Mouse (Mus musculus) embryonic facial prominence, embryonic 11.5 days (tissue): ENCODE measurements around the gene Cers6. TPM values are rescaled to one million over a fixed set of nuclear protein-coding genes. Genes with fewer than 3 reads are reported as not detected.

ENCODE experiments used
- ATAC-seq: fragments of 200-750 bp; cut with Nextera tagmentation; replicated peaks from 2 replicates; pipeline ENCODE4 v1.8.0; 2017; ENCODE audit warnings: low read depth; ENCODE audit not compliant: insufficient number of reproducible peaks, low FRiP score, low TSS enrichment
- DNase-seq: peaks from one replicate; pipeline ENCODE4 v3.0.0-alpha.2; 2015; ENCODE audit warnings: low spot score
- H3K27ac ChIP-seq: fragments of 300-500 bp; sonication (generic); replicated peaks from 2 replicates; pipeline ENCODE4 v1.5.1; 2014; ENCODE audit warnings: mild to moderate bottlenecking, low read depth, low read length, control low read depth
- H3K27me3 ChIP-seq: fragments of 300-500 bp; sonication (generic); 2 replicates; pipeline ENCODE4 v1.6.1; 2014; ENCODE audit warnings: mild to moderate bottlenecking, low read length, moderate library complexity, mixed read lengths; ENCODE audit not compliant: control insufficient read depth, insufficient read depth
- H3K36me3 ChIP-seq: fragments of 300-500 bp; sonication (generic); replicated peaks from 2 replicates; pipeline ENCODE4 v1.6.1; 2014; ENCODE audit warnings: low read depth, mild to moderate bottlenecking, low read length, moderate library complexity, mixed read lengths; ENCODE audit not compliant: control insufficient read depth, insufficient read depth
- H3K4me1 ChIP-seq: fragments of 300-500 bp; sonication (generic); 2 replicates; pipeline ENCODE4 v1.6.1; 2014; ENCODE audit warnings: low read length, mixed read lengths; ENCODE audit not compliant: control insufficient read depth, insufficient read depth
- H3K4me2 ChIP-seq: fragments of 300-500 bp; sonication (generic); 2 replicates; pipeline ENCODE4 v1.6.1; 2014; ENCODE audit warnings: low read depth, mild to moderate bottlenecking, control low read depth, low read length, moderate library complexity
- H3K4me3 ChIP-seq: fragments of 300-500 bp; sonication (generic); 2 replicates; pipeline ENCODE4 v1.5.1; 2014; ENCODE audit warnings: low read depth, low read length, control low read depth
- H3K9ac ChIP-seq: fragments of 300-500 bp; sonication (generic); replicated peaks from 2 replicates; pipeline ENCODE4 v1.6.1; 2014; ENCODE audit warnings: mild to moderate bottlenecking, control low read depth, low read length
- H3K9me3 ChIP-seq: fragments of 300-500 bp; sonication (generic); replicated peaks from 2 replicates; pipeline ENCODE4 v1.6.1; 2016; ENCODE audit warnings: mild to moderate bottlenecking, low read length, inconsistent platforms, mixed read lengths; ENCODE audit not compliant: control insufficient read depth
- WGBS: fragments of 180-500 bp; shearing (Covaris S2); extraction: QIAGEN DNeasy Blood & Tissue Kit; methylation state at CpG from one replicate; pipeline ENCODE4 v1.1.7; 2014; 5-methylcytosine and 5-hydroxymethylcytosine counted together
- polyA plus RNA-seq: library from polyadenylated mRNA; unstranded; fragments of >200 nt; fragmentation: Nextera tagmentation; extraction: Ambion mirVana; gene quantifications from 2 replicates; pipeline ENCODE4 v1.2.1, GENCODE M21; 2014

Gene Cers6
- polyA plus RNA-seq, 1 experiment from 2014 or later, result 33.6 TPM

DNA sequence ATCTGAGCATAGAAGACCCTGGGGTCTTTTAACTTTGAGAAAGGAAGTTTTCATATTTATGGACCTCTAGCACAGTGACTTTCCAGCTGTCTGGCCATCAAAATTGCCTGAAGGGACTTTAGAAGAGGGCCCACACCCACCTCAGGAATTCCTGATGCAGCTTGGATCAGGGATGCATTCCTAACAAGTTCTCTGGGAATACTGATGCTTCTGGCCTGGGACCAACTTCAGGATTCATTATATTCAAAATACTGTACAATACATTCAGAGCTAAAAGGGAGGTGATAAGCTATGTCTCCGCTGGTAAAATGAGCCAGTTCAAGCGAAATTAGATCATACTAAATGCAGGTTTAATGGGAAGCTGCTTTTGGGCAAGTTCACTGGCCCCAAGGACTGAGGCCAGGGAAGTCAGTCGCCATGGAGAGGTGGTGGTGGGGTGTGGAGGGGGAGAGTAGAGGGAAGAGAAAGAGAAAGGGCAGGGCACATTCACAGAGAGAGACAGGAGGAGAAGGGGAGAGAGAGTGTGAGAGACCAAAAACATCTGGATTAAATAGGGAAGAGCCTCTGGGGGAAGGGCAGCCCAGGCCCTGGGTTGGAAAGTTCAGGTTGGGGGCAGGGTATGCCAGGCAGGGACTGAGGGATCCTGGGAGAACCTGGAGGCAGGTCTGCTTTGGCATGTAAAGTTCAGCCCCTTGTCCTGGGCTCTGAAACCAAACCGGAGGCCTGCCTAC lies 24.7 kb downstream of the Cers6 start:
- DNase-seq (peak; percentile 65), ATAC-seq (peak; percentile 21; the same call in 1 of the 2 replicates)
- H3K9ac ChIP-seq, result no peak overlapping the region
- no peak overlapping the region for H3K27ac ChIP-seq
- H3K4me1 ChIP-seq, result no peaks in the 10 kb centered on the region
- no peaks in the 10 kb centered on the region for H3K9me3 ChIP-seq
- H3K36me3 ChIP-seq, result no peaks in the 10 kb centered on the region
- WGBS, result 16% methylated on average over 4 of the region's 4 CpGs
- H3K4me3 ChIP-seq, result no peak overlapping the region
- no peaks in the 10 kb centered on the region for H3K27me3 ChIP-seq
- no peak overlapping the region for H3K4me2 ChIP-seq

DNA sequence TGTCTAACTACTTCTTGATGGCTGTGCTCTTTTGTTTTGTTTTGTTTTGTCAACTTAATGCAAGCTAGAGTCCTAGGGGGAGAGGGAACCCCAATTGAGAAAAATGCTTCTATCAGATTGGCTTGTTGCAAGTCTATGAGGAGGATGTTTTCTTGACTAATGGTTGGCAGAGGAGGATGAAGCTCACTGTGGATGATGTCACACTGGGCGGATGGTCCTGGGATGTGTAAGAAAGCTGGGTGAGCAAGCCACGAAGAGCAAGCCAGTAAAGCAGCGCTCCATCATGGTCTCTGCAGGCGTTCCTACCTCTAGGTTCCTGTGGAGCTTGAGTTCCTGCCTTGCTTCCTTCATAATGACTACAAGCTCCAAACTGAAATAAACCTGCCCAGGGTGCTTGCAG lies 25.4 kb downstream of the Cers6 start:
- no peak overlapping the region for H3K4me2 ChIP-seq
- H3K27ac ChIP-seq, result no peak overlapping the region
- WGBS, result 81% methylated on average over 4 of the region's 4 CpGs

DNA sequence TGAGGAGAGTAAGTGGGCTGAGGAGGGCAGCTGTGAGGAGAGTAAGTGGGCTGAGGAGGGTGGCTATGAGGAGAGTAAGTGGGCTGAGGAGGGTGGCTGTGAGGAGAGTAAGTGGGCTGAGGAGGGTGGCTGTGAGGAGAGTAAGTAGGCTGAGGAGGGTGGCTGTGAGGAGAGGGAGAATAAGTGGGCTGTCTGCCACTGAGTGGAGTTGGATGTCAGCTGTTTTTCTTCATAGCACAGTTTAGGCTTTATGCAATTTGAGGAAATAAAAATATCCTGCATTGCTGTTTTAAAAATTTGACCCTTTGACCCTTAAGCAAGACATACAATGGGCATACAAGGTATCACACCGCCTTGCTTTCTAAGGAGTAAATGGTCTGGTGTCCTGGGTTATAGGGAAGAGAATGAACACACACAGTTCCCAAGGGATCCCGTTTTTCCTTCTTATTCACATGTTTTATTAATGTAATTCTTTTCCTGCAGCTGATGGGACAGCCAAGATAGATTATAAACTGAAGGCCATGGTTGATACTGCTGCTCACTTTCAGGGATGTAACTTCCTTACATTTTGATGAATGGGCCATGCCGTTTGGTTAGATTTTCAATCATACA lies 27.0 kb downstream of the Cers6 start:
- no peak for DNase-seq
- Histone ChIP-seq H3K4me2 (no peak overlapping the region), H3K4me3 (no peak overlapping the region), H3K4me1 (no peaks in the 10 kb centered on the region), H3K27ac (no peak overlapping the region), H3K27me3 (no peaks in the 10 kb centered on the region), H3K9me3 (no peaks in the 10 kb centered on the region), H3K9ac (no peak overlapping the region), H3K36me3 (no peaks in the 10 kb centered on the region)
- no peak for ATAC-seq
- WGBS, result 72% methylated on average over 3 of the region's 3 CpGs

More for the DNA sequence above, 25.4 kb downstream of the Cers6 start:
- H3K9ac ChIP-seq, result no peak overlapping the region
- no peaks in the 10 kb centered on the region for H3K9me3 ChIP-seq
- DNase-seq, result no peak
- no peak for ATAC-seq
- no peaks in the 10 kb centered on the region for H3K27me3 ChIP-seq
- H3K36me3 ChIP-seq, result no peaks in the 10 kb centered on the region
- no peak overlapping the region for H3K4me3 ChIP-seq
- no peaks in the 10 kb centered on the region for H3K4me1 ChIP-seq

DNA sequence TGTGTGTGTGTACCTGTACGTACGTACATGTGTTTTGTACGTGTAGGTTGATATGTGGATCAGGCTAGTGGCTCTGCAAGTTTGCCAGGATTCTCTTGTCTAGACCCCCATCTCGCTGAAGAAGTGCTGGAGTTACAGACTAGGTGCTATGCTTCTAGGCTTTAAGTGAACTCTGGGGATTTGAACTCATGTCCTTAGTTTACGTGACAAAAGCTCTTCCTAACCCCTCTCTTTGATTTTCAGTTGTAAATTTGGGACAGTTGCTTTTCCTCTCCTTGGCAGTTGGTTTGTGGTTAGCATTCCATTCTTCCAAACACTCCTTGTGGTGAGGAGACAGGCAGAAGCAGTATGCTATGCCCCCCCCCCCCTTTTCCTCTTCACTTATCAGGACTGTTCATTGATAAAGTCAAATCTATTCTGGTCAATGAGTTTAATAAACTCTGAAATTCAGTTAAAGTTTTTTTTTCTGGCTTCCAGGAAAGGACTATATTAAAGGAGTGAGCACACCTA lies 28.5 kb downstream of the Cers6 start:
- Histone ChIP-seq H3K4me3 (no peak overlapping the region), H3K9ac (no peak overlapping the region), H3K36me3 (no peaks in the 10 kb centered on the region), H3K4me2 (no peak overlapping the region), H3K9me3 (no peaks in the 10 kb centered on the region), H3K27me3 (no peaks in the 10 kb centered on the region), H3K4me1 (no peaks in the 10 kb centered on the region), H3K27ac (no peak overlapping the region)
- DNase-seq (no peak), ATAC-seq (no peak)
- WGBS, result 85% methylated on average over 5 of the region's 5 CpGs

DNA sequence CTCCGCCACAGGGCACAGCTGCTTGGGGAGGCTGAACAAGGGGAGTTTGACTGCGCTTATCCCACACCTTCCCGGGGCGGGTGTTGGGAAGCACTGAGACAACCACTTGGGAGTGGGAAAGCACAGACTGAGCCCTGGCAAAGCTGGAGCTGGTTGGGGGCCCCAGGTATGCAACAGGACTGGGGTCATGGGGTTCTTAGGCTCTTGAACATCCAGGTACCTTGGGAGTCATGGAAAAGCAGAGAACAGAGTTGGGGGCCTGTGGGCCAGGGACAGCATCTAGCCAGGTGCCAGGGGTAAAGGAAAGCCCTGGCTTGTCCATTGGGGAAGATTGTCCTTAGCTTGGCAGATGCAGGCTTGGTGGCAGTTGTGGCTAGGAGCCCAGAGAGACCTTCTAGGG lies 31.2 kb downstream of the Cers6 start:
- no peak for ATAC-seq
- no peaks in the 10 kb centered on the region for H3K9me3 ChIP-seq
- H3K36me3 ChIP-seq, result no peaks in the 10 kb centered on the region
- no peak overlapping the region for H3K27ac ChIP-seq
- H3K9ac ChIP-seq, result no peak overlapping the region
- no peaks in the 10 kb centered on the region for H3K27me3 ChIP-seq
- 91% methylated on average over 4 of the region's 4 CpGs for WGBS
- H3K4me3 ChIP-seq, result no peak overlapping the region
- no peaks in the 10 kb centered on the region for H3K4me1 ChIP-seq
- H3K4me2 ChIP-seq, result no peak overlapping the region
- DNase-seq, result no peak

DNA sequence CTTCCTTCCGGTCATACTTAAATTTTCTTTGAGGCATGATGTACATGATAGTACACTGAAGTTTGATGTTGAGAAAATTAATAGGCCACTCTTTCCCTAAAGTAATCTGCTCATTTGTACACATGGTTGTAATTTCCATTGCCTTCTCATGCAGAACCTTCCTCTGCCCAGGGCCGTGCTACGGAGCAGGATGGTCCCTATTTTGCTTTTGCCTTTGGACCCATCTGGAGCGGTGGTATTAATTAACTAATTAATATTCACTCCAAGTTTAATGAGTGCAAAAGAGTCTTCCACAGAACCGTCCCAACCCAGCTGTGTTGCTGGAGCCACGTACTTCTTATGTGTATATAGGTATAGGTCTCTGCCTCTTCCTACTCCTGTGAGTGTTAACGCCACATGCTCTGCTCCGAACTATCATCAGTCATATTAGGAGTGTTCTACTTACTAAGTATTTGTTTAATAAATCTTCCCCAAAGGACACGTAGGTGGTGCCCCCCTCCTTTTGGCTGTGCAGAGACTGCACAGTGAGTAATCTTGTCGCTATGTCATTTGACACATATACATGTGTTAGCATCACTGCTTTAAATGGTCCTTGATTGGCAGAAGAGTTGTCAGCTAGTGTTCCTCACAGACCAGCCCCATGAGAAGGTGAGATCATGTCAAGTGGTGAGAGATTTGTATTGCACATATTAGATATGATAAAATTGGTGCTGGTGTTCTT lies 34.0 kb downstream of the Cers6 start:
- no peaks in the 10 kb centered on the region for H3K4me1 ChIP-seq
- H3K4me2 ChIP-seq, result no peak overlapping the region
- H3K27ac ChIP-seq, result no peak overlapping the region
- no peaks in the 10 kb centered on the region for H3K9me3 ChIP-seq
- H3K4me3 ChIP-seq, result no peak overlapping the region
- ATAC-seq (no peak; the same call in 1 of the 2 replicates), DNase-seq (no peak)
- no peak overlapping the region for H3K9ac ChIP-seq
- no peaks in the 10 kb centered on the region for H3K27me3 ChIP-seq
- no peaks in the 10 kb centered on the region for H3K36me3 ChIP-seq
- WGBS, result 72% methylated on average over 10 of the region's 10 CpGs

DNA sequence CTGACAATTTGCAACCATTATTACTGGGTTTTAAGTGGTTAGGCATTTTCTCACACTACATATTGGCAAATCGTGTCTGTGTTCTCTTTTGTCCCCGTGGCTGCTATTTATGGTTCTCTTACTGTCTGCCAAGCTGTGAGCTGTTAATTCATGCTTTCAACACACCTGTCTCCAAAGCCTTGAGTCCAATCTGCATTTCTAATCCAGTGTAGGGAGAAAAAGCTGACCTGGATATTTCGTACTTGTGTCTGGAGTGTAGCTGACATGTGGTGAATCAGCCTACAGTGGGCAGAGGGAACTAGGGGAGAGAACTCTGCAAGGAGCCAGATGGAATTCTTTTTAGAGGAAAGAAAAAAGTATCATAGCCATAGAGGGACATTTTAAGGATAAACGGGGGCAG lies 35.0 kb downstream of the Cers6 start:
- H3K27me3 ChIP-seq, result no peaks in the 10 kb centered on the region
- ATAC-seq (no peak), DNase-seq (no peak)
- no peak overlapping the region for H3K4me2 ChIP-seq
- H3K9me3 ChIP-seq, result no peaks in the 10 kb centered on the region
- H3K9ac ChIP-seq, result no peak overlapping the region
- whole genome bisulfite sequencing, result 83% methylated on average over 4 of the region's 4 CpGs
- H3K36me3 ChIP-seq, result no peaks in the 10 kb centered on the region
- H3K4me3 ChIP-seq, result no peak overlapping the region
- no peak overlapping the region for H3K27ac ChIP-seq
- no peaks in the 10 kb centered on the region for H3K4me1 ChIP-seq
